ENCODE assay signal across 10 mouse cellular contexts in the genomic region with DNA sequence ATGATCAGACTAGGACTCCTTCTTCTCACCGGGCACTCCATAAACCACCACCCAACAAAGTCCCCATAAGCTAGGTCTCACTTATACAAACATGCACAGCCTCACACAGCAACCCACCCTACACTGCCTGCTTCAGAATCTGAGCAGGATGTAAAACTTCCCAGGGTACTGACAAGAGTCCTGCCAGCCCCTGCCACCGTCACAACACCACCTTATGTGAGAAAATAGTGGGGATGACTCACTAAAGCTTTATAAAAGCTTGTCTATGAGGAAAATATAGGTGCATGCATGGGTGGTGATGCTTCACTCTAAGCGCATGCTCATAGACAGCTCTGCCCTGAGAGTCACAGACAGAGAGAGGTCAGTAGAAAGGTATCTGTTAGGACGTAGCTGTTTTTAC.
"Had no signal": no experiment of that assay in that cellular context is flagged by ENCODE, and none has a peak within 500 bp of the region (broad histone marks: within the 10 kb centered on the region; RNA-seq: fewer than 3 reads in every experiment).

No protein-coding gene starts in this region.

- DNase-seq: retina, postnatal 1 day; right cerebral cortex, postnatal 14 days; right cerebral cortex, postnatal 25 days; right cerebral cortex, postnatal 4 days; spleen, adult 18-20 months; thymus, adult 18-20 months; thymus, adult 2 months; thymus, postnatal 14 days; thymus, postnatal 36 days; thymus, postnatal 4 days had no signal
